In genomic region chr1:151180167-151180566, GRCm38 (mm10) we compare ENCODE assay signal across 33 mouse cellular contexts. TPM values are rescaled to one million over a fixed set of nuclear protein-coding genes. Genes with fewer than 3 reads are reported as not detected.
DNase-seq lines count a peak whose midpoint lies in the region; ATAC-seq and TF ChIP-seq lines count a peak whose summit lies in the region.
"Had no signal": no experiment of that assay in that cellular context is flagged by ENCODE, and none has a peak within 500 bp of the region (broad histone marks: within the 10 kb centered on the region; RNA-seq: fewer than 3 reads in every experiment).

No protein-coding gene starts in this region.

- peak; percentile 58 for TF ChIP-seq EP300 in liver, postnatal 0 days (IDR thresholded peaks at IDR 0.05; ENCODE audit: low read depth)

- ATAC-seq in liver, embryonic 13.5 days (ENCODE audit: low read depth): 0 out of 2 replicates have a peak, but pooled peaks have one; percentile 11
- no peak for ATAC-seq in liver, postnatal 0 days
- ATAC-seq: forebrain, embryonic 14.5 days; forebrain, postnatal 0 days; Patski had no signal

- WGBS in liver, embryonic 13.5 days (ENCODE audit: insufficient replicate concordance): 23% methylated on average over 2 of the region's 2 CpGs
- WGBS in liver, postnatal 0 days (ENCODE audit: insufficient replicate concordance): 59% methylated on average over 2 of the region's 2 CpGs

- intact Hi-C loops in gastrocnemius, postnatal 14 days (cut with DNase I; ENCODE audit: low total_unique reads): no loop called here

- no peaks in the 10 kb centered on the region for H3K9me3 ChIP-seq in liver, embryonic 13.5 days (replicated peaks)
- H3K9me3 ChIP-seq in liver, postnatal 0 days (ENCODE audit: low read length): no peaks in the 10 kb centered on the region
- H3K9me3 ChIP-seq: embryonic facial prominence, embryonic 12.5 days; embryonic facial prominence, embryonic 15.5 days; heart, embryonic 12.5 days; heart, embryonic 15.5 days; hindbrain, embryonic 10.5 days; hindbrain, embryonic 13.5 days had no signal

- no peak for TF ChIP-seq CTCF in liver, postnatal 0 days (IDR thresholded peaks at IDR 0.05; ENCODE audit: low read depth)

- peaks cover 54% of the 10 kb centered on the region for H3K4me1 ChIP-seq in liver, embryonic 13.5 days (replicated peaks)
- peaks cover 19% of the 10 kb centered on the region for H3K4me1 ChIP-seq in liver, postnatal 0 days (ENCODE audit: insufficient read depth)

- H3K27me3 ChIP-seq in liver, embryonic 13.5 days: no peaks in the 10 kb centered on the region
- no peaks in the 10 kb centered on the region for H3K27me3 ChIP-seq in liver, postnatal 0 days (ENCODE audit: insufficient read depth, low read length)
- H3K27me3 ChIP-seq: embryonic facial prominence, embryonic 12.5 days; embryonic facial prominence, embryonic 15.5 days; heart, embryonic 12.5 days; heart, embryonic 15.5 days; hindbrain, embryonic 13.5 days; Patski had no signal

- DNase-seq in liver, embryonic 13.5 days: no peak
- DNase-seq in liver: no peak
- peak; percentile 13 for DNase-seq in retina, embryonic 14.5 days (ENCODE audit: low spot score)
- no peak for DNase-seq in retina, postnatal 1 day
- DNase-seq in liver, postnatal 0 days: no peak
- DNase-seq in kidney, postnatal 36 days: no peak
- no peak for DNase-seq in gastrocnemius, postnatal 14 days
- DNase-seq: adrenal gland, adult 2 months; adrenal gland, postnatal 14 days; cerebellum, adult 11 months; cerebellum, adult 2 months; cerebellum, adult 9-11 months; cerebellum, postnatal 25 days; forebrain, postnatal 0 days; gastrocnemius, adult 2 months; gastrocnemius, postnatal 25 days; heart, adult 18-20 months; heart, postnatal 10 days; heart, postnatal 36 days had no signal

- H3K4me3 ChIP-seq in liver, embryonic 13.5 days (replicated peaks): no peak overlapping the region
- H3K4me3 ChIP-seq in liver, postnatal 0 days (ENCODE audit: low read depth, low read length): no peak overlapping the region
- H3K4me3 ChIP-seq: embryonic facial prominence, embryonic 12.5 days; embryonic facial prominence, embryonic 15.5 days; gastrocnemius, adult 2 months; heart, embryonic 12.5 days; heart, embryonic 15.5 days; hindbrain, embryonic 10.5 days; hindbrain, embryonic 13.5 days had no signal

- H3K4me2 ChIP-seq in liver, embryonic 13.5 days: no peak overlapping the region
- no peak overlapping the region for H3K4me2 ChIP-seq in liver, postnatal 0 days (ENCODE audit: low read depth, low read length)
- H3K4me2 ChIP-seq: embryonic facial prominence, embryonic 12.5 days; embryonic facial prominence, embryonic 15.5 days; heart, embryonic 12.5 days; heart, embryonic 15.5 days; hindbrain, embryonic 13.5 days had no signal

- no peaks in the 10 kb centered on the region for H3K36me3 ChIP-seq in liver, embryonic 13.5 days
- no peaks in the 10 kb centered on the region for H3K36me3 ChIP-seq in liver, postnatal 0 days (replicated peaks; ENCODE audit: insufficient read depth, low read length)
- H3K36me3 ChIP-seq: embryonic facial prominence, embryonic 12.5 days; embryonic facial prominence, embryonic 15.5 days; heart, embryonic 12.5 days; heart, embryonic 15.5 days; hindbrain, embryonic 10.5 days; hindbrain, embryonic 13.5 days had no signal

- no peak overlapping the region for H3K27ac ChIP-seq in liver, embryonic 13.5 days
- no peak overlapping the region for H3K27ac ChIP-seq in liver, postnatal 0 days (ENCODE audit: low read depth)
- H3K27ac ChIP-seq: embryonic facial prominence, embryonic 12.5 days; embryonic facial prominence, embryonic 15.5 days; gastrocnemius, adult 2 months; heart, embryonic 15.5 days; hindbrain, embryonic 10.5 days; hindbrain, embryonic 13.5 days had no signal

- H3K9ac ChIP-seq in liver, embryonic 13.5 days: no peak overlapping the region
- no peak overlapping the region for H3K9ac ChIP-seq in liver, postnatal 0 days (replicated peaks)
- H3K9ac ChIP-seq: embryonic facial prominence, embryonic 12.5 days; embryonic facial prominence, embryonic 15.5 days; forebrain, postnatal 0 days; heart, embryonic 12.5 days; heart, embryonic 15.5 days; hindbrain, embryonic 13.5 days had no signal

RNA-seq across cellular contexts. Expression of gene Gm47985, which starts 2.2 kb away (rescaled TPM):
- 2.7 and 2.8 TPM in 2 replicates for polyA plus RNA-seq in liver, embryonic 13.5 days (2015; fragmentation: Nextera tagmentation; extraction: Ambion mirVana)
- 0.60 and 0.67 TPM in 2 replicates for polyA plus RNA-seq in liver, postnatal 0 days (2015; fragmentation: Nextera tagmentation; extraction: Ambion mirVana)
- total RNA-seq in gastrocnemius, postnatal 14 days (2021): under 1 TPM in 1 of 2 experiments, not detected in 1; 0.23 TPM
- total RNA-seq: adrenal gland, adult 2 months; adrenal gland, postnatal 14 days; adrenal gland, postnatal 4 days; ES-E14; forebrain, postnatal 0 days; gastrocnemius, adult 2 months; gastrocnemius, postnatal 25 days had no signal
- polyA plus RNA-seq: adrenal gland, adult 2 months; cerebellum, adult 2 months; embryonic facial prominence, embryonic 15.5 days; forebrain, embryonic 14.5 days; forebrain, postnatal 0 days; frontal cortex, adult 2 months; Patski had no signal

RNA-seq across cellular contexts. Expression of gene Gm8947, which starts 12.0 kb away (rescaled TPM):
- polyA plus RNA-seq in liver, embryonic 13.5 days (2015; fragmentation: Nextera tagmentation; extraction: Ambion mirVana): 1.2 and 1.6 TPM in 2 replicates
- polyA plus RNA-seq in liver, postnatal 0 days (2015; fragmentation: Nextera tagmentation; extraction: Ambion mirVana): 0.28 and 0.37 TPM in 2 replicates
- total RNA-seq in gastrocnemius, postnatal 14 days (2021): under 1 TPM in 1 of 2 experiments, not detected in 1; 0.20 TPM
- total RNA-seq: adrenal gland, adult 2 months; adrenal gland, postnatal 14 days; common myeloid progenitor, adult 5-6 weeks; forebrain, postnatal 0 days; heart, adult 18-20 months; heart, postnatal 10 days; heart, postnatal 36 days had no signal
- polyA plus RNA-seq: adrenal gland, adult 2 months; cerebellum, adult 2 months; forebrain, embryonic 14.5 days; forebrain, postnatal 0 days; frontal cortex, adult 2 months; heart, embryonic 15.5 days; hindbrain, embryonic 13.5 days; Patski had no signal

RNA-seq across cellular contexts. Expression of gene Gm47995, which starts 18.1 kb away (rescaled TPM):
- polyA plus RNA-seq in liver, embryonic 13.5 days (2015; fragmentation: Nextera tagmentation; extraction: Ambion mirVana): 0.68 and 1.1 TPM in 2 replicates
- 0.26 and 0.31 TPM in 2 replicates for polyA plus RNA-seq in liver, postnatal 0 days (2015; fragmentation: Nextera tagmentation; extraction: Ambion mirVana)
- under 1 TPM in 1 of 2 experiments, not detected in 1; 0.27 TPM for total RNA-seq in gastrocnemius, postnatal 14 days (2021)
- total RNA-seq: adrenal gland, adult 2 months; adrenal gland, postnatal 14 days; adrenal gland, postnatal 4 days; common myeloid progenitor, adult 5-6 weeks; forebrain, postnatal 0 days; gastrocnemius, adult 2 months; gastrocnemius, postnatal 25 days; heart, adult 18-20 months; heart, postnatal 10 days; heart, postnatal 36 days had no signal
- polyA plus RNA-seq: adrenal gland, adult 2 months; cerebellum, adult 2 months; embryonic facial prominence, embryonic 12.5 days; embryonic facial prominence, embryonic 15.5 days; forebrain, embryonic 11.5 days; forebrain, embryonic 14.5 days; forebrain, postnatal 0 days; frontal cortex, adult 2 months; heart, embryonic 15.5 days; hindbrain, embryonic 13.5 days; Patski had no signal

RNA-seq across cellular contexts. Expression of gene 3110040M04Rik, which starts 23.8 kb away (rescaled TPM):
- polyA plus RNA-seq in liver, embryonic 13.5 days (2015; fragmentation: Nextera tagmentation; extraction: Ambion mirVana): 0.31 and 0.66 TPM in 2 replicates
- polyA plus RNA-seq in liver, postnatal 0 days (2015; fragmentation: Nextera tagmentation; extraction: Ambion mirVana): 0.28 TPM in 1 of 2 replicates, not detected in the other
- total RNA-seq in gastrocnemius, postnatal 14 days (2021): not detected
- total RNA-seq: adrenal gland, adult 2 months; adrenal gland, postnatal 14 days; adrenal gland, postnatal 4 days; common myeloid progenitor, adult 5-6 weeks; forebrain, postnatal 0 days; gastrocnemius, postnatal 25 days; heart, adult 18-20 months; heart, postnatal 10 days; heart, postnatal 36 days had no signal
- polyA plus RNA-seq: adrenal gland, adult 2 months; cerebellum, adult 2 months; embryonic facial prominence, embryonic 12.5 days; embryonic facial prominence, embryonic 15.5 days; forebrain, embryonic 11.5 days; forebrain, embryonic 14.5 days; forebrain, postnatal 0 days; frontal cortex, adult 2 months; gonadal fat pad, adult 2 months; heart, embryonic 15.5 days; hindbrain, embryonic 10.5 days; hindbrain, embryonic 13.5 days; Patski had no signal

RNA-seq across cellular contexts. Expression of gene Gm47996, which starts 29.8 kb away (rescaled TPM):
- polyA plus RNA-seq in liver, embryonic 13.5 days (2015; fragmentation: Nextera tagmentation; extraction: Ambion mirVana): 0.36 and 0.63 TPM in 2 replicates
- 0.12 and 0.20 TPM in 2 replicates for polyA plus RNA-seq in liver, postnatal 0 days (2015; fragmentation: Nextera tagmentation; extraction: Ambion mirVana)
- not detected for total RNA-seq in gastrocnemius, postnatal 14 days (2021)
- total RNA-seq: adrenal gland, adult 2 months; adrenal gland, postnatal 14 days; adrenal gland, postnatal 4 days; forebrain, postnatal 0 days; heart, adult 18-20 months; heart, postnatal 10 days; heart, postnatal 36 days had no signal
- polyA plus RNA-seq: adrenal gland, adult 2 months; cerebellum, adult 2 months; embryonic facial prominence, embryonic 12.5 days; embryonic facial prominence, embryonic 15.5 days; forebrain, embryonic 11.5 days; forebrain, embryonic 14.5 days; forebrain, postnatal 0 days; frontal cortex, adult 2 months; heart, embryonic 15.5 days; hindbrain, embryonic 13.5 days; Patski had no signal
